Mouse (Mus musculus) kidney, embryonic 14.5 days (tissue): ENCODE measurements around the gene Itpr2. TPM values are rescaled to one million over a fixed set of nuclear protein-coding genes. Genes with fewer than 3 reads are reported as not detected.
A peak's percentile ranks its signal among the peaks of the same experiment; 100 is the strongest.

Source experiments
- ATAC-seq: fragments of 200-750 bp; cut with Nextera tagmentation; 2 replicates; pipeline ENCODE4 v1.8.0; 2017; ENCODE audit warnings: moderate number of reproducible peaks, mild to moderate bottlenecking, moderate TSS enrichment, moderate library complexity; ENCODE audit not compliant: low FRiP score, low TSS enrichment
- H3K27ac ChIP-seq: fragments of 300-500 bp; sonication (generic); 2 replicates; pipeline ENCODE4 v1.5.1; 2014; ENCODE audit warnings: low read depth, mild to moderate bottlenecking, low read length, moderate library complexity, mixed read lengths
- H3K27me3 ChIP-seq: fragments of 300-500 bp; sonication (generic); 2 replicates; pipeline ENCODE4 v1.6.1; 2014; ENCODE audit warnings: mild to moderate bottlenecking, low read length; ENCODE audit not compliant: control insufficient read depth, insufficient read depth
- H3K36me3 ChIP-seq: fragments of 300-500 bp; sonication (generic); 2 replicates; pipeline ENCODE4 v1.6.1; 2014; ENCODE audit warnings: low read length, mixed read lengths; ENCODE audit not compliant: control insufficient read depth, insufficient read depth
- H3K4me1 ChIP-seq: fragments of 300-500 bp; sonication (generic); 2 replicates; pipeline ENCODE4 v1.6.1; 2014; ENCODE audit warnings: low read length, mixed read lengths; ENCODE audit not compliant: control insufficient read depth, insufficient read depth
- H3K4me2 ChIP-seq: fragments of 300-500 bp; sonication (generic); replicated peaks from 2 replicates; pipeline ENCODE4 v1.6.1; 2014; ENCODE audit warnings: low read depth, mild to moderate bottlenecking, low read length
- H3K4me3 ChIP-seq: fragments of 300-500 bp; sonication (generic); 2 replicates; pipeline ENCODE4 v1.5.1; 2014; ENCODE audit warnings: mild to moderate bottlenecking, low read length
- H3K9ac ChIP-seq: fragments of 300-500 bp; sonication (generic); 2 replicates; pipeline ENCODE4 v1.6.1; 2014; ENCODE audit warnings: low read depth, mild to moderate bottlenecking, low read length, moderate library complexity
- H3K9me3 ChIP-seq: fragments of 300-500 bp; sonication (generic); 2 replicates; pipeline ENCODE4 v1.6.1; 2016; ENCODE audit warnings: low read length; ENCODE audit not compliant: control insufficient read depth
- WGBS: fragments of 180-500 bp; shearing (Covaris S2); extraction: QIAGEN DNeasy Blood & Tissue Kit; methylation state at CpG from one replicate; pipeline ENCODE4 v1.1.7; 2014; 5-methylcytosine and 5-hydroxymethylcytosine counted together
- polyA plus RNA-seq: library from polyadenylated mRNA; unstranded; fragments of >200 nt; fragmentation: Nextera tagmentation; extraction: Ambion mirVana; gene quantifications from 2 replicates; pipeline ENCODE4 v1.2.1, GENCODE M21; 2014

The Itpr2 gene
- polyA plus RNA-seq, 1 experiment from 2014 or later: 12.7 TPM

GRCm38 (mm10) chr6:146346545-146347195 lies 155.4 kb downstream of the Itpr2 start:
- no peaks in the 10 kb centered on the region for H3K27me3 ChIP-seq

DNA sequence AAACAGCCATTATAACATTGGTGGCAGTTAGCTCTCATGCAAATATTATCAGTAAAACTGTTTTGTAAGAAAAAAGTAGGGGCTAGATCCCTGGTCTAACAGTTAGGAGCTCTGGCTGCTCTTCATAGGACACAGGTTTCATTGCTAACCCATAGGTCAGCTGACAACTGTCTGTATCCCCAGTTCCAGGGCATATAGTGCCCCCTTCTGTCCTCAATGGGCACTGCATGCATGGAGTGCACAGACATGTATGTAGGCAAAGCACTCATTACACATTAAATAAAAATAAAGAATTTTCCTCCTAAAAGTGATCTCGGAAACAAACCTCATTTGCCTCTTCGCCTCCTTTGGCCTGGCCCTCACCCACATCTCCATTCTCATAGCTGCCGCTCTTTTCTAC lies 157.3 kb downstream of the Itpr2 start:
- H3K27me3 ChIP-seq: no peaks in the 10 kb centered on the region
- peaks cover 5% of the 10 kb centered on the region; the same call in 1 of the 2 replicates for H3K4me1 ChIP-seq
- no peak overlapping the region for H3K4me2 ChIP-seq
- H3K9me3 ChIP-seq: no peaks in the 10 kb centered on the region
- H3K4me3 ChIP-seq: no peak overlapping the region
- no peaks in the 10 kb centered on the region for H3K36me3 ChIP-seq
- no peak for ATAC-seq
- H3K27ac ChIP-seq: no peak overlapping the region
- 94% methylated on average over 3 of the region's 3 CpGs for WGBS
- no peak overlapping the region for H3K9ac ChIP-seq

More at GRCm38 (mm10) chr6:146346545-146347195, 155.4 kb downstream of the Itpr2 start:
- no peak overlapping the region for H3K27ac ChIP-seq
- peaks cover 5% of the 10 kb centered on the region; the same call in 1 of the 2 replicates for H3K4me1 ChIP-seq
- no peaks in the 10 kb centered on the region for H3K36me3 ChIP-seq
- no peaks in the 10 kb centered on the region for H3K9me3 ChIP-seq
- no peak overlapping the region for H3K4me3 ChIP-seq
- no peak overlapping the region for H3K9ac ChIP-seq
- ATAC-seq: no peak
- WGBS: 90% methylated on average over 8 of the region's 8 CpGs
- H3K4me2 ChIP-seq: no peak overlapping the region

DNA sequence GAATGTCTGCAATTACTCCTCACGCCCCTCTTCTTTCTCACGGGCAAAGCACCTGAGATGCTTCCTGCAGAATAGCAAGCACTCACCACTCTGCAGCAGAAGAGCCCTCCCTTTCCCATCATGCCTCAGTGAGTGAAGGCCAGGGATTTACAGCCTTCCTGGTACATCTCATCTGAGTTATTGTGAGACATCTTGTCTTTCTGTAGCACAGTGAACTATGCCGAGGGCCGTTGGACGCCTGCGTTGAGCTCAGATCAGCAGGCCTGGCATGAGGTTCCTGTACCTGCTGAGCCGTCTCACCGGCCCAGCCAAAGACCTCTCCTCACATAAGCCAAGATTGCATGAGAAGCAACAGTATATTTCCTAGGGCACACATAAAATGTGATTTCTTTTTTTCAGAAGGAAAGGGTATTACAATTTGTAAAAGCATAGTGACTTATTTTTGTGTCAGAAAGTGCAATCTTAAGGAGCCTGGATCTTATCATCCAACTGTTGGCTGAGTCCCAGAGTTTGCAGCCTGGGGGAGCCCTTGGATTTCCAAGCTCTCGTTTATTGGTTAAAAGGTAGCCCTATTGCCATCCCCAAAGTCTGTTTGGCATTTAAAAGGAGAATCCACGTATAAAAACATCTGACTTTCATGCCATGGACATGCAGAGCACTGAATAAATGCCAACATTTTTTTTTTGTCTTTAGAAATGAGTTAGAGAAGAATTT lies 158.2 kb downstream of the Itpr2 start:
- no peak overlapping the region for H3K4me2 ChIP-seq
- ATAC-seq: no peak
- H3K27ac ChIP-seq: no peak overlapping the region

GRCm38 (mm10) chr6:146342995-146343394 lies 159.0 kb downstream of the Itpr2 start:
- Histone ChIP-seq H3K27me3 (no peaks in the 10 kb centered on the region), H3K9me3 (no peaks in the 10 kb centered on the region), H3K36me3 (no peaks in the 10 kb centered on the region), H3K27ac (no peak overlapping the region), H3K9ac (no peak overlapping the region), H3K4me2 (no peak overlapping the region), H3K4me3 (no peak overlapping the region), H3K4me1 (peaks cover 5% of the 10 kb centered on the region; the same call in 1 of the 2 replicates)
- WGBS: 29% methylated on average over 6 of the region's 6 CpGs
- ATAC-seq: no peak

More for the DNA sequence above, 158.2 kb downstream of the Itpr2 start:
- 69% methylated on average over 10 of the region's 10 CpGs for WGBS
- no peaks in the 10 kb centered on the region for H3K36me3 ChIP-seq
- no peak overlapping the region for H3K9ac ChIP-seq
- H3K4me3 ChIP-seq: no peak overlapping the region
- H3K4me1 ChIP-seq: peaks cover 5% of the 10 kb centered on the region; the same call in 1 of the 2 replicates
- no peaks in the 10 kb centered on the region for H3K9me3 ChIP-seq
- no peaks in the 10 kb centered on the region for H3K27me3 ChIP-seq

- no peak overlapping the region for H3K27ac ChIP-seq
- WGBS: 85% methylated on average over 3 of the region's 3 CpGs
- no peak overlapping the region for H3K4me3 ChIP-seq
- H3K27me3 ChIP-seq: no peaks in the 10 kb centered on the region
- peaks cover 5% of the 10 kb centered on the region; the same call in 1 of the 2 replicates for H3K4me1 ChIP-seq
- no peaks in the 10 kb centered on the region for H3K9me3 ChIP-seq
- no peaks in the 10 kb centered on the region for H3K36me3 ChIP-seq
- no peak overlapping the region for H3K9ac ChIP-seq
- no peak for ATAC-seq
- no peak overlapping the region for H3K4me2 ChIP-seq
Observed at GRCm38 (mm10) chr6:146341934-146342333, 160.1 kb downstream of the Itpr2 start.

DNA sequence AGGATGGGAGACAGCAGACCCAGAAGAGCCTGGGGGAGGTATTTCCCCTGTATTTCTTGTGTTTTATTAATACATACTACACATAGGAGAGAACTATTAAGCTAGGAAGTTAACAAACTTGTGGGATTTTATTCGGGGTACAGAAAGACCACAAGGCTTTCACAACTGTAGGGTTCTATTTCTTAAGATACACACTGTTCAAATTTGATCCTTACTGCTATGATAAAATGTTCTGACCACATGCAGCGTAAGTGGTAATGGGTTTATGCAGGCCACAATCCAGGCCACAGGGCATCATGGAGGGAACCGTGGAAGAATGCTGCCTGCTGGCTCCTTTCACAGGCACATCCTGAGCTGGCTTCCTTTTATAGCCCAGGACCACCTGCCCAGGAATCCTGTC lies 160.6 kb downstream of the Itpr2 start:
- no peak for ATAC-seq
- 91% methylated on average over 3 of the region's 3 CpGs for WGBS
- no peaks in the 10 kb centered on the region for H3K9me3 ChIP-seq
- H3K27ac ChIP-seq: no peak overlapping the region
- H3K4me1 ChIP-seq: peaks cover 5% of the 10 kb centered on the region; the same call in 1 of the 2 replicates
- no peak overlapping the region for H3K9ac ChIP-seq
- no peaks in the 10 kb centered on the region for H3K36me3 ChIP-seq
- no peak overlapping the region for H3K4me2 ChIP-seq
- no peaks in the 10 kb centered on the region for H3K27me3 ChIP-seq
- H3K4me3 ChIP-seq: no peak overlapping the region

GRCm38 (mm10) chr6:146340951-146341350 lies 161.1 kb downstream of the Itpr2 start:
- ATAC-seq: no peak
- 90% methylated on average over 5 of the region's 5 CpGs for WGBS
- no peak overlapping the region for H3K27ac ChIP-seq
- H3K4me3 ChIP-seq: no peak overlapping the region
- H3K27me3 ChIP-seq: no peaks in the 10 kb centered on the region
- H3K36me3 ChIP-seq: no peaks in the 10 kb centered on the region
- H3K9me3 ChIP-seq: no peaks in the 10 kb centered on the region
- no peak overlapping the region for H3K9ac ChIP-seq
- H3K4me1 ChIP-seq: peaks cover 5% of the 10 kb centered on the region; the same call in 1 of the 2 replicates
- no peak overlapping the region for H3K4me2 ChIP-seq

DNA sequence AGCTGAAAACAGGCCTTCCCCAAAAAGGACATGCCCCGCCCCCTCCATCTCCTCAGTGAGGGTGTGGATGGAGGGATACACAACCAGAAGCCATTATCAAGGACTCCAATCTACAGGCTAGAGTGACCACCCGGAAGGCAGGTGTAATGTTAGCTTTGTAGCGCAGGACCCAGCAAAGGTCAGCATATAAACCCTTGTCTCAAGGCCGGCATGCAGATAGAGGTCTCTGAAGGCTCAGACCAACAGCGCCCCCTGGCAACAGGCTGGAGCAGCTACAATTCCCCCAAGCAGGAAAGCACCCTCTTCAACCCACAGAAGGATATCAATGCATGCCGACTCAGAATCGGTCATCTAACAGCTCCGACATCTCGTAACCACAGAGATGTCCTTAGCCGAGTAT lies 162.2 kb downstream of the Itpr2 start:
- Histone ChIP-seq H3K4me3 (no peak overlapping the region), H3K9ac (no peak overlapping the region), H3K27me3 (no peaks in the 10 kb centered on the region), H3K36me3 (no peaks in the 10 kb centered on the region), H3K27ac (no peak overlapping the region), H3K9me3 (no peaks in the 10 kb centered on the region), H3K4me2 (no peak overlapping the region), H3K4me1 (peaks cover 5% of the 10 kb centered on the region; the same call in 1 of the 2 replicates)
- WGBS: 53% methylated on average over 10 of the region's 10 CpGs
- ATAC-seq: 0 out of 2 replicates have a peak, but pooled peaks have one; percentile 60

- 77% methylated on average over 7 of the region's 7 CpGs for WGBS
Observed at GRCm38 (mm10) chr6:146337237-146337636, 164.8 kb downstream of the Itpr2 start.

More at GRCm38 (mm10) chr6:146337237-146337636, 164.8 kb downstream of the Itpr2 start:
- no peaks in the 10 kb centered on the region for H3K36me3 ChIP-seq
- no peak overlapping the region for H3K4me3 ChIP-seq
- no peaks in the 10 kb centered on the region for H3K4me1 ChIP-seq
- no peak for ATAC-seq
- H3K4me2 ChIP-seq: no peak overlapping the region
- no peaks in the 10 kb centered on the region for H3K27me3 ChIP-seq
- H3K27ac ChIP-seq: no peak overlapping the region
- H3K9ac ChIP-seq: no peak overlapping the region
- no peaks in the 10 kb centered on the region for H3K9me3 ChIP-seq
